Mouse (Mus musculus) liver, embryonic 16.5 days (tissue): Measurements from ENCODE around the gene Homer2. TPM values are rescaled to one million over a fixed set of nuclear protein-coding genes. Genes with fewer than 3 reads are reported as not detected.

Experiments used
- ATAC-seq: fragments of 200-750 bp; cut with Nextera tagmentation; 2 replicates; pipeline ENCODE4 v1.8.0; 2017; ENCODE audit warnings: low read depth, mild to moderate bottlenecking, moderate number of reproducible peaks, moderate library complexity
- H3K27ac ChIP-seq: fragments of 300-500 bp; sonication (generic); 2 replicates; pipeline ENCODE4 v1.5.1; 2014; ENCODE audit warnings: mild to moderate bottlenecking, low read length
- H3K27me3 ChIP-seq: fragments of 300-500 bp; sonication (generic); 2 replicates; pipeline ENCODE4 v1.6.1; 2014; ENCODE audit warnings: low read depth, low read length, mixed read lengths; ENCODE audit not compliant: control insufficient read depth, insufficient read depth
- H3K36me3 ChIP-seq: fragments of 300-500 bp; sonication (generic); 2 replicates; pipeline ENCODE4 v1.6.1; 2014; ENCODE audit warnings: mild to moderate bottlenecking; ENCODE audit not compliant: control insufficient read depth, insufficient read depth
- H3K4me1 ChIP-seq: fragments of 300-500 bp; sonication (generic); 2 replicates; pipeline ENCODE4 v1.6.1; 2014; ENCODE audit warnings: low read depth, low read length, mixed read lengths; ENCODE audit not compliant: control insufficient read depth
- H3K4me2 ChIP-seq: fragments of 300-500 bp; sonication (generic); 2 replicates; pipeline ENCODE4 v1.6.1; 2014; ENCODE audit warnings: low read depth, low read length, mixed read lengths
- H3K4me3 ChIP-seq: fragments of 300-500 bp; sonication (generic); 2 replicates; pipeline ENCODE4 v1.5.1; 2014; ENCODE audit warnings: low read depth, mild to moderate bottlenecking, low read length
- H3K9ac ChIP-seq: fragments of 300-500 bp; sonication (generic); 2 replicates; pipeline ENCODE4 v1.6.1; 2014; ENCODE audit warnings: low read depth, low read length
- H3K9me3 ChIP-seq: fragments of 300-500 bp; sonication (generic); replicated peaks from 2 replicates; pipeline ENCODE4 v1.6.1; 2016; ENCODE audit warnings: low read length; ENCODE audit not compliant: control insufficient read depth
- WGBS: fragments of 180-500 bp; shearing (Covaris S2); extraction: QIAGEN DNeasy Blood & Tissue Kit; methylation state at CpG from one replicate; pipeline ENCODE4 v1.1.7; 2014; ENCODE audit not compliant: insufficient replicate concordance; 5-methylcytosine and 5-hydroxymethylcytosine counted together
- polyA plus RNA-seq: library from polyadenylated mRNA; unstranded; fragments of >200 nt; fragmentation: Nextera tagmentation; extraction: Ambion mirVana; gene quantifications from 2 replicates; pipeline ENCODE4 v1.2.1, GENCODE M21; 2015

Homer2 gene
- polyA plus RNA-seq, 1 experiment from 2014 or later = 3.3 TPM

DNA sequence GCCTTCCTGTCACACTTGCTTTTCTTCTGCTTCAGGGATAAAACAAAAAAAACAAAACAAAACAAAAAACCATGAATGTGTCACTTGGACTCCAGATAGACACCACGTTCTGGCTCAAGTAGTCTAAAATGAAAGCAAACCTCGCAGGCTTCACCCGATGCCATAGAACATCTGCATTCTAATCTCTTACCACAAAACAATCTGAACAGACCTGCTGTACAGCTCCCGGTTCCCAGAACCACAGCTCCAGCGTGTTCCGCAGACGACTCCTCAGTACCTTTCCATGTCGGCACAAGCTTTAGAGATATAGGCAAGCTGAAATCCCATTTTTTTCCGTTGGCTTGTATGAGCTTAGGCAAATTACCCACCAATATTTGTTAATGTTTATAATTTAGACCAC is 22.5 kb upstream of the Homer2 start:
- no peak for ATAC-seq
- no peaks in the 10 kb centered on the region for H3K36me3 ChIP-seq
- 30% methylated on average over 9 of the region's 9 CpGs for WGBS
- no peak overlapping the region for H3K27ac ChIP-seq
- H3K4me1 ChIP-seq = peaks cover 4% of the 10 kb centered on the region; the same call in 1 of the 2 replicates
- H3K4me2 ChIP-seq = peak overlapping the region; percentile 28
- H3K4me3 ChIP-seq = no peak overlapping the region
- H3K27me3 ChIP-seq = no peaks in the 10 kb centered on the region
- no peaks in the 10 kb centered on the region for H3K9me3 ChIP-seq
- no peak overlapping the region for H3K9ac ChIP-seq

DNA sequence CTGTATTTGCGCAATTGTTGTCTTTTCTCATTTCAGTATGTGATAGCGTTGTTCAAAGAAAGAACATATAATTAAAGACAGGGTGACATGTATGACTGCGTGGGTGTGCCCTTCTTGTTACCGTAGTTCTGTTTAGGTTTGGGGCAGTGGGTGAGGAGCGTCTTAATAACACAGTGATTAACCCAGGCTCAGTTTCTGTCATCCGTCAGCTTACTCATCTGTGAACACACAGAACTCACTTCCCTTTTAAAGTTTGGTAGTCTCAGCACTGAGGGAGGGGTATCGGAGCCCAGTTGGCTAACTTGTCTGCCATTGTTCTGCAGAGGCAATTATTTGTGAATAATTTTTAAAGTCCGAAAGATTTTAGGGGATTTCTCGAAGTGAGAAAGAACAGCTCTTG is 20.4 kb upstream of the Homer2 start:
- no peaks in the 10 kb centered on the region for H3K9me3 ChIP-seq
- WGBS = 64% methylated on average over 9 of the region's 9 CpGs
- no peak overlapping the region for H3K4me2 ChIP-seq
- H3K9ac ChIP-seq = no peak overlapping the region
- no peaks in the 10 kb centered on the region for H3K27me3 ChIP-seq
- ATAC-seq = no peak
- no peaks in the 10 kb centered on the region for H3K36me3 ChIP-seq
- H3K4me3 ChIP-seq = no peak overlapping the region
- H3K4me1 ChIP-seq = peaks cover 4% of the 10 kb centered on the region; the same call in 1 of the 2 replicates
- H3K27ac ChIP-seq = no peak overlapping the region

DNA sequence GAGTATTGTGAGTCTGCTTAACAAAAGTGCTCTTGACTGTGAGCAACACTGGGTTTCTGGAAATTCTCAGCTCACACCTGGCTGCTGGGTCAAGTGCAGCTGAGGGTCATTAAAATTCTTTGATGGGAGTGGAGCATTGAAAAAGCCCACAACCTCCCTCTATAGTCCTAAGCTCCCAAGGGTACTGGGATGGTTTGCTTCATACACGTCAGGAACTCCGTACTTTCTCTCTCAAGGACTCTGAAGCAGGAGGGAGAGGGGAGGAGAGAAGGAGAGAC is 19.3 kb upstream of the Homer2 start:
- Histone ChIP-seq H3K4me2 (no peak overlapping the region), H3K27me3 (no peaks in the 10 kb centered on the region)
- WGBS = 65% methylated on average over 2 of the region's 2 CpGs

DNA sequence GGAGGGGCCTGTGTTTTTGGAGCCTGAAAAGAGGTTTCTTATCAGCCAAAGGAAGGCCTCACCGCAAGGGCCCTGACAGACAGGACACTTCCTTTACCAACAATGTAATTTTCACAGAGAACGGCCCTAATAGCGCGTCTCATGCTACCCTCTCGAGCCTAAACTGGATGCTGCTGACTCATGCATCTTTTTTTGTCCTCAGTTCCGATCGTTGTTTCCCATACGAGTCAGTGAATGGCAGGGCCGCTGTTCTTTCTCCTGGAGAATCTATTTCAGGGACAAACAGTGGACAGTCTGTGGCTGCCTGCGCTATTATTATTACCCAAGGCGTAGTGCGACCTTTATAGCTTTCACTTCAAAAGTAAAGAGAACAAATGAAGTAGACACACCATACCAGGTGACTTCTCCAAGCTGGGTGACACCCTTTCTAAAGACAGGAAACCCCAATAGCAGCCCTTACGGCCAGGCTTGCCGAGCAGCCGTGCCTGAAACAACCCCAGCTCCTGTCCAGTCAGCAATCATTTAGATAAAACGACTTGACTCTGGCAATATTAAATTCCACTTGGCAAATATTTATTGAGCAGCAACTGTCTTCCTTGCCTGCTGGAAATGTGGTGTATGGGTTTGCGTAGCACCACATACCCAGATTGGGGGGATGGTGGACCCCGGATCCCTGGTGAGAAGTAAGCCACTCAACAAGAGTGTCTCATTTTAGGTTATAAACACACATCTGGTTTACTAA is 18.8 kb upstream of the Homer2 start:
- ATAC-seq = peak; percentile 47; the same call in 1 of the 2 replicates
- Histone ChIP-seq H3K27ac (no peak overlapping the region), H3K4me2 (no peak overlapping the region), H3K9ac (no peak overlapping the region), H3K4me1 (peaks cover 4% of the 10 kb centered on the region; the same call in 1 of the 2 replicates), H3K9me3 (no peaks in the 10 kb centered on the region), H3K27me3 (no peaks in the 10 kb centered on the region), H3K36me3 (no peaks in the 10 kb centered on the region), H3K4me3 (no peak overlapping the region)
- WGBS = 21% methylated on average over 18 of the region's 18 CpGs

More for the DNA sequence above, 19.3 kb upstream of the Homer2 start:
- peaks cover 4% of the 10 kb centered on the region; the same call in 1 of the 2 replicates for H3K4me1 ChIP-seq
- no peaks in the 10 kb centered on the region for H3K36me3 ChIP-seq
- H3K4me3 ChIP-seq = no peak overlapping the region
- no peak overlapping the region for H3K27ac ChIP-seq
- H3K9ac ChIP-seq = no peak overlapping the region
- H3K9me3 ChIP-seq = no peaks in the 10 kb centered on the region
- ATAC-seq = no peak

DNA sequence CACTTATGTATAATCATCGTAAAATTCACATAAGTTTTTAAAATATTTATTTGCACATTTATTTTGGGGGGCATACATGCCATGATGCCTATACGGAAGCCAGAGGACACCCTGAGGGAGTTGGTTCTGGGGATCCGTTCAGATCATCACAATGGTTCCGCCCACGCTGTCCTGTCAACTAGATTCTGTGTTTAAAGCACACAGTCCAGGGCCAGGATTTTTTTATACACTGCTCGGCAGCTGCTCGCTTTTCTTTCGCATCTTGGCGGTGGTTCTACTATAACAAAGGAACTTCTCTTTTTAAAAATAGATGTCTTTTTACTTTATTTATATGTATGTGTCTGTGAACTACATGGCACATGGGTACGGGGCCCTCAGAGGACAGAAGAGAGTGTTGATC is 16.5 kb upstream of the Homer2 start:
- H3K36me3 ChIP-seq = no peaks in the 10 kb centered on the region
- 83% methylated on average over 10 of the region's 10 CpGs for WGBS
- no peak overlapping the region for H3K9ac ChIP-seq
- no peak for ATAC-seq
- H3K4me2 ChIP-seq = no peak overlapping the region
- H3K4me1 ChIP-seq = peaks cover 6% of the 10 kb centered on the region
- no peak overlapping the region for H3K4me3 ChIP-seq
- H3K27me3 ChIP-seq = no peaks in the 10 kb centered on the region
- H3K27ac ChIP-seq = no peak overlapping the region
- H3K9me3 ChIP-seq = no peaks in the 10 kb centered on the region

DNA sequence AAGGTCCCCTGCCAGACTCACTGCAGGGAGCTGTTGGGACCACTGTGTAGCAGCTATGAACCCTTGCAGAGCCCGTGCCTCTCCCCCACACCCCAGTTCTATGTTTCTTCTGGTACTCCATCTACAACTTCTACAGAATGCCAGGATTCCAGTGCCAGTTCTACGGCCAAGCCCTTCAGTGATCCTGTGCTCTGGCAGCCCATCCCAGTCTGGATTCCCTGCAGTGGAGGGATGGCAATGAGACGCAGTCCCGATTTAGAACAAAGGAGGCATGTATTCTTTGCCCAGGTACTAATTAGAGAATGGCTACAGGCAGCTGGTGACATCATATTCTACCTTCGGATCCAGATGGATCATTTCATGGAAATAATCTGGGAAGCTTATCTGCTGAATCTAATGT is 13.9 kb upstream of the Homer2 start:
- H3K9me3 ChIP-seq = no peaks in the 10 kb centered on the region
- no peak for ATAC-seq
- H3K27me3 ChIP-seq = no peaks in the 10 kb centered on the region
- WGBS = 71% methylated on average over 5 of the region's 5 CpGs
- H3K4me3 ChIP-seq = no peak overlapping the region
- H3K4me1 ChIP-seq = peaks cover 9% of the 10 kb centered on the region
- H3K27ac ChIP-seq = no peak overlapping the region
- H3K4me2 ChIP-seq = no peak overlapping the region
- no peaks in the 10 kb centered on the region for H3K36me3 ChIP-seq
- no peak overlapping the region for H3K9ac ChIP-seq

DNA sequence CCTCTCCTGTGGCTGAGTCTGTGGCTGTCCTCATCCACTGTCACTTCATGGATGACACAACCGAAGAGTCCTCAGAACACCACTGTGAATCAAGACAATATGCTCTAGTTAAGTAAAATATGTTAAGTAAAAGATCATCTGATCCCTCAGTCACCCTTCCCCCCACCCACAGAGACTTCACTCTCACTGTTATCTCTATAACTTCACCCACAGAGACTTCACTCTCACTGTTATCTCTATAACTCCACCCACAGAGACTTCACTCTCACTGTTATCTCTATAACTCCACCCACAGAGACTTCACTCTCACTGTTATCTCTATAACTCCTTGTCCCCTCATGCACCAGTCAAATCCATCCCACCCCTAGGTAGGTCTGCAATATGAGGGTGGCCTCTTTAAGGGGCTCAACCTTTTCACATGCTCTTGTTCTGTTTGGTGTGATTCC is 11.9 kb upstream of the Homer2 start:
- peak; percentile 92 for ATAC-seq
- H3K36me3 ChIP-seq = no peaks in the 10 kb centered on the region
- H3K27ac ChIP-seq = peak overlapping the region; percentile 69
- H3K9ac ChIP-seq = no peak overlapping the region
- H3K9me3 ChIP-seq = no peaks in the 10 kb centered on the region
- H3K4me3 ChIP-seq = 0 out of 2 replicates have a peak overlapping the region, but pooled peaks have one; percentile 11
- peaks cover 5% of the 10 kb centered on the region for H3K4me1 ChIP-seq
- WGBS = 39% methylated on average over 1 of the region's 1 CpGs
- H3K27me3 ChIP-seq = no peaks in the 10 kb centered on the region
- H3K4me2 ChIP-seq = peak overlapping the region; percentile 21

DNA sequence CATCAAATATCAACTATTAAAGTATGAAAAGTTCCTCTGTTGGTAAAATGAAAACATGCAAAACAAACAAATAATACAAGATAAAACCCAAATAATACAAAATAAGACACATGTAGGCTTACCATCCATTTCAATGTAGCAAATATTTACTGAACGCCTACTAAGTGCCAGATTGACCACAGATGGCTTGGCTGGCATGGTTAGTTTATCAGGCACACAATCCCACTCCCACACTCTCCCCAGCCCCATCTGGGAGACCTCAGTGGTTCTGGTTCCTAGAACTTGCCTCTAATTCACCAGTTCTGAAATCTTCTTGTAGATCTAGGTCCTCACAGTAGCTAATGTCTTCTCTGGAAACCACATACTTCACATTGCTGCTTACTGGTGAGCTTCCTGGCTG is 11.3 kb upstream of the Homer2 start:
- 46% methylated on average over 1 of the region's 1 CpGs for WGBS
- Histone ChIP-seq H3K27ac (peak overlapping the region; percentile 69), H3K4me3 (0 out of 2 replicates have a peak overlapping the region, but pooled peaks have one; percentile 11)

DNA sequence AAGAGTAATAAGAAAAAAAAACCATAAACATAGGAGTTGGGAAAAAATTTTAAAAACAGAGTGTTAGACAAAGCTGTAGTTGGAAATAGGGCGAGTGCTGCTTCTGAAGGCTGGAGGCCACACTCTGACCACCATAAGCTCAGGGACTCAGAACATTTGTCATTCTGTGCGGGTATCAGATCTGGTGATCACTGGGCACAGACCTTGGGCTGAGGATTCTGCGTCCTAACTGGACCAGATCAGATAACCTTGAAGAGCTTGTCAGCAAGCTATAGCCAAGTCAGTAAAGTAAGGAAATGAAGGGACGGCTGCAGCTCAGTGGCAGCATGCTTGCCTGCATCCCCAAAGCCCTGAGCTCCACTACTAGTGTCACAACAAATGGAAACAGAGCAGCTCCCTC is 2.8 kb upstream of the Homer2 start:
- WGBS = 54% methylated on average over 4 of the region's 4 CpGs
- Histone ChIP-seq H3K4me2 (no peak overlapping the region), H3K9me3 (peaks cover 3% of the 10 kb centered on the region; the same call in 1 of the 2 replicates), H3K9ac (no peak overlapping the region), H3K27ac (no peak overlapping the region), H3K4me1 (peaks cover 3% of the 10 kb centered on the region; the same call in 1 of the 2 replicates), H3K4me3 (no peak overlapping the region), H3K36me3 (no peaks in the 10 kb centered on the region), H3K27me3 (peaks cover 48% of the 10 kb centered on the region)
- ATAC-seq = no peak

More for the DNA sequence above, 11.3 kb upstream of the Homer2 start:
- peak overlapping the region; percentile 21 for H3K4me2 ChIP-seq
- no peaks in the 10 kb centered on the region for H3K36me3 ChIP-seq
- ATAC-seq = no peak
- no peaks in the 10 kb centered on the region for H3K27me3 ChIP-seq
- H3K9ac ChIP-seq = no peak overlapping the region
- H3K4me1 ChIP-seq = peaks cover 5% of the 10 kb centered on the region
- no peaks in the 10 kb centered on the region for H3K9me3 ChIP-seq
